Mouse (Mus musculus): ENCODE measurements at regions not wholly inside any gene's neighbourhood (a gene's known extent, or its start where the extent isn't known, plus 50 kb on each side); places are given as distances from the start of the nearest gene placed in this dataset.

GRCm38 (mm10) chrX:98380247-98380905, 231.8 kb downstream of the Ar start:
- TF ChIP-seq EP300 (optimal IDR thresholded peaks at IDR 0.05) (no peak), CTCF (IDR thresholded peaks at IDR 0.05; ENCODE audit: low read depth) (peak; percentile 53)

Data from stomach, postnatal 0 days (tissue).